Mouse (Mus musculus) ovary, adult 2 months (tissue): ENCODE data around the gene Tdrd1. TPM values are rescaled to one million over a fixed set of nuclear protein-coding genes. Genes with fewer than 3 reads are reported as not detected.

Experiments used
- polyA plus RNA-seq: library from polyadenylated mRNA; depleted of rRNA; stranded (reverse); fragments of >200 nt; gene quantifications from 2 replicates; pipeline ENCODE4 v1.2.3, GENCODE M21; 2012; rRNA removed

Tdrd1 gene
- polyA plus RNA-seq = 1.9 and 2.0 TPM in 2 replicates

GRCm38 (mm10) chr19:56826047-56826631 lies at the start of gene Tdrd1:
Gene Tdrd1 (plus strand): TSS chr19:56826209.

GRCm38 (mm10) chr19:56821798-56822447 lies 4.1 kb upstream of the Tdrd1 start, which contains the start of gene Ccdc186:
Gene Ccdc186 (minus strand): TSS chr19:56822190.

DNA sequence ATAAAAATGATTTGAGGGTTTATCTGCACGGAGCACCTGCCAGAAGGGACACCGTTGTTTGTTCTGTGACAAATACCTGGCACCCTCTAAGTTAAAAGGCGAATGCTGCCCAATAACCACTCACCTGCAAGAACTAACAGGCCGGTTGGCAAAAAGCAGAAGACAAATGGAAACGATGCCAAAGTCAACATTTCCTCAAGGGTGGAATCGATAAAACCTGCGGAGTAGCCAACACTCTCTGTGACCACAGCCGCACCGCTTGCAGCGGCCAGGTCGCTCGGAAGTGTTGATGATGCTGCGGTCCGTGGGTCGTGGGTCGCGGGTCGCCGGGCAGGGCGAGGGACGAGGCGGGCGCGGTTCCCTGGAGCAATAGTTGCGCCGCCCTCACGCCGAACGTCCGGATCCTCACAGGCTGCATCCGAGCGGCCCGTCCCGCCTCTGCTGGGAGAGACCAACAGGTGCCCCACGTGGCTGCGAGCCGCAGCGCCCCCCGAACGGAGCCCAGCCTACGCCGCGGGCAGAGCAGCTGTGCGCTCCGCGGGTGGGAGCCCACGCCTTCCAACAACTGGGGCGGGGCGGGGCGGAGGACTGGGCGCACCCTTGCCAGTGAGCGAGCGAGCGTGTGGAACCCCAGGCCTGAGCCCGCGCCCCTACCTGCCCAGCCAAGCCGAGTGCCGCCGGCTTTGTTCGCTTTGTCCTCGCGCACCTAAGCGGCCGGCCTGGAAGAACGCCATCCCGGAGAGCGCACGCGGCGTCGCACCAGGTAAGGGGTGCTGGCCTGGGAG lies 48.0 kb downstream of the Tdrd1 start, which contains the start of gene Vwa2:
TSS of gene Vwa2 (plus strand) at position 434 of the 785 bp plus-strand sequence.

Other genes starting within 250 kb of the Tdrd1 start
- gene Adrb1, start 104.0 kb upstream of the Tdrd1 start, polyA plus RNA-seq = 4.4 and 5.6 TPM in 2 replicates
- gene Ccdc186, start 4.0 kb upstream of the Tdrd1 start, polyA plus RNA-seq = 2.5 and 2.6 TPM in 2 replicates
- gene Vwa2, start 48.0 kb downstream of the Tdrd1 start, polyA plus RNA-seq = 4.7 and 5.2 TPM in 2 replicates
- 17.3 and 17.9 TPM in 2 replicates for gene Afap1l2, start 182.0 kb downstream of the Tdrd1 start, polyA plus RNA-seq